Mouse (Mus musculus): ENCODE measurements around the gene Epb41l3. TPM values are rescaled to one million over a fixed set of nuclear protein-coding genes. Genes with fewer than 3 reads are reported as not detected.

Epb41l3 gene
- polyA plus RNA-seq, 1 experiment from 2014 or later: 174 TPM

GRCm38 (mm10) chr17:69256441-69256840, 181.0 kb downstream of the Epb41l3 start:
- Histone ChIP-seq H3K27me3 (replicated peaks; ENCODE audit: control insufficient read depth, insufficient read depth, low read length) (no peaks in the 10 kb centered on the region), H3K4me2 (replicated peaks; ENCODE audit: low read depth) (no peak overlapping the region), H3K36me3 (ENCODE audit: control insufficient read depth, insufficient read depth) (peaks cover 32% of the 10 kb centered on the region), H3K4me3 (ENCODE audit: low read depth, low read length) (no peak overlapping the region), H3K27ac (ENCODE audit: low read depth, low read length) (no peak overlapping the region), H3K9me3 (ENCODE audit: control insufficient read depth) (no peaks in the 10 kb centered on the region), H3K9ac (ENCODE audit: low read depth, low read length) (no peak overlapping the region), H3K4me1 (replicated peaks; ENCODE audit: control insufficient read depth, insufficient read depth, low read length) (no peaks in the 10 kb centered on the region)
- TF ChIP-seq CTCF (IDR thresholded peaks at IDR 0.05; ENCODE audit: low read depth): peak; percentile 65
- 46% methylated on average over 9 of the region's 9 CpGs for WGBS
- no peak for ATAC-seq

- H3K9ac ChIP-seq (ENCODE audit: low read depth, low read length): no peak overlapping the region
- no peak overlapping the region for H3K27ac ChIP-seq (ENCODE audit: low read depth, low read length)
- H3K27me3 ChIP-seq (replicated peaks; ENCODE audit: control insufficient read depth, insufficient read depth, low read length): no peaks in the 10 kb centered on the region
- no peak overlapping the region for H3K4me2 ChIP-seq (replicated peaks; ENCODE audit: low read depth)
- 83% methylated on average over 15 of the region's 15 CpGs for WGBS
- H3K36me3 ChIP-seq (ENCODE audit: control insufficient read depth, insufficient read depth): peaks cover 54% of the 10 kb centered on the region
- ATAC-seq: no peak
- H3K9me3 ChIP-seq (ENCODE audit: control insufficient read depth): no peaks in the 10 kb centered on the region
- no peak overlapping the region for H3K4me3 ChIP-seq (ENCODE audit: low read depth, low read length)
- TF ChIP-seq CTCF (IDR thresholded peaks at IDR 0.05; ENCODE audit: low read depth): no peak
- no peaks in the 10 kb centered on the region for H3K4me1 ChIP-seq (replicated peaks; ENCODE audit: control insufficient read depth, insufficient read depth, low read length)
Measured at GRCm38 (mm10) chr17:69263810-69264565, 188.5 kb downstream of the Epb41l3 start.

- H3K9ac ChIP-seq (ENCODE audit: low read depth, low read length): no peak overlapping the region
- ATAC-seq: no peak
- H3K36me3 ChIP-seq (ENCODE audit: control insufficient read depth, insufficient read depth): peaks cover 48% of the 10 kb centered on the region
- TF ChIP-seq CTCF (IDR thresholded peaks at IDR 0.05; ENCODE audit: low read depth): no peak
- H3K4me2 ChIP-seq (replicated peaks; ENCODE audit: low read depth): no peak overlapping the region
- H3K27ac ChIP-seq (ENCODE audit: low read depth, low read length): no peak overlapping the region
- 63% methylated on average over 4 of the region's 4 CpGs for WGBS
- H3K27me3 ChIP-seq (replicated peaks; ENCODE audit: control insufficient read depth, insufficient read depth, low read length): no peaks in the 10 kb centered on the region
- H3K4me3 ChIP-seq (ENCODE audit: low read depth, low read length): no peak overlapping the region
- no peaks in the 10 kb centered on the region for H3K4me1 ChIP-seq (replicated peaks; ENCODE audit: control insufficient read depth, insufficient read depth, low read length)
- no peaks in the 10 kb centered on the region for H3K9me3 ChIP-seq (ENCODE audit: control insufficient read depth)
Measured at GRCm38 (mm10) chr17:69265171-69265570, 189.7 kb downstream of the Epb41l3 start.

- H3K4me3 ChIP-seq (ENCODE audit: low read depth, low read length): no peak overlapping the region
- no peak overlapping the region for H3K4me2 ChIP-seq (replicated peaks; ENCODE audit: low read depth)
- no peaks in the 10 kb centered on the region for H3K4me1 ChIP-seq (replicated peaks; ENCODE audit: control insufficient read depth, insufficient read depth, low read length)
- no peak for TF ChIP-seq CTCF (IDR thresholded peaks at IDR 0.05; ENCODE audit: low read depth)
- H3K9ac ChIP-seq (ENCODE audit: low read depth, low read length): no peak overlapping the region
- no peak for ATAC-seq
- no peaks in the 10 kb centered on the region for H3K9me3 ChIP-seq (ENCODE audit: control insufficient read depth)
- no peak overlapping the region for H3K27ac ChIP-seq (ENCODE audit: low read depth, low read length)
- 64% methylated on average over 17 of the region's 17 CpGs for WGBS
- peaks cover 53% of the 10 kb centered on the region for H3K36me3 ChIP-seq (ENCODE audit: control insufficient read depth, insufficient read depth)
- H3K27me3 ChIP-seq (replicated peaks; ENCODE audit: control insufficient read depth, insufficient read depth, low read length): no peaks in the 10 kb centered on the region
Measured at GRCm38 (mm10) chr17:69265759-69266463, 190.4 kb downstream of the Epb41l3 start.

- Histone ChIP-seq H3K27ac (ENCODE audit: low read depth, low read length) (no peak overlapping the region), H3K27me3 (replicated peaks; ENCODE audit: control insufficient read depth, insufficient read depth, low read length) (no peaks in the 10 kb centered on the region), H3K4me2 (replicated peaks; ENCODE audit: low read depth) (no peak overlapping the region), H3K9me3 (ENCODE audit: control insufficient read depth) (no peaks in the 10 kb centered on the region), H3K4me3 (ENCODE audit: low read depth, low read length) (no peak overlapping the region), H3K36me3 (ENCODE audit: control insufficient read depth, insufficient read depth) (peaks cover 54% of the 10 kb centered on the region), H3K9ac (ENCODE audit: low read depth, low read length) (no peak overlapping the region), H3K4me1 (replicated peaks; ENCODE audit: control insufficient read depth, insufficient read depth, low read length) (no peaks in the 10 kb centered on the region)
- 82% methylated on average over 5 of the region's 5 CpGs for WGBS
- ATAC-seq: no peak
- no peak for TF ChIP-seq CTCF (IDR thresholded peaks at IDR 0.05; ENCODE audit: low read depth)
Measured at GRCm38 (mm10) chr17:69266936-69267335, 191.5 kb downstream of the Epb41l3 start.

GRCm38 (mm10) chr17:69267526-69267925, 192.0 kb downstream of the Epb41l3 start:
- ATAC-seq: no peak
- WGBS: 58% methylated on average over 6 of the region's 6 CpGs

More at GRCm38 (mm10) chr17:69267526-69267925, 192.0 kb downstream of the Epb41l3 start:
- Histone ChIP-seq H3K27me3 (replicated peaks; ENCODE audit: control insufficient read depth, insufficient read depth, low read length) (no peaks in the 10 kb centered on the region), H3K36me3 (ENCODE audit: control insufficient read depth, insufficient read depth) (peaks cover 54% of the 10 kb centered on the region), H3K9me3 (ENCODE audit: control insufficient read depth) (no peaks in the 10 kb centered on the region), H3K4me1 (replicated peaks; ENCODE audit: control insufficient read depth, insufficient read depth, low read length) (no peaks in the 10 kb centered on the region), H3K27ac (ENCODE audit: low read depth, low read length) (no peak overlapping the region), H3K9ac (ENCODE audit: low read depth, low read length) (no peak overlapping the region), H3K4me2 (replicated peaks; ENCODE audit: low read depth) (no peak overlapping the region), H3K4me3 (ENCODE audit: low read depth, low read length) (no peak overlapping the region)
- TF ChIP-seq CTCF (IDR thresholded peaks at IDR 0.05; ENCODE audit: low read depth): no peak
